Mouse (Mus musculus) kidney, embryonic 14.5 days (tissue): Measurements from ENCODE around the gene Mslnl. TPM values are rescaled to one million over a fixed set of nuclear protein-coding genes. Genes with fewer than 3 reads are reported as not detected.

Experiments
- ATAC-seq: fragments of 200-750 bp; cut with Nextera tagmentation; 2 replicates; pipeline ENCODE4 v1.8.0; 2017; ENCODE audit warnings: moderate number of reproducible peaks, mild to moderate bottlenecking, moderate TSS enrichment, moderate library complexity; ENCODE audit not compliant: low FRiP score, low TSS enrichment
- H3K27ac ChIP-seq: fragments of 300-500 bp; sonication (generic); 2 replicates; pipeline ENCODE4 v1.5.1; 2014; ENCODE audit warnings: low read depth, mild to moderate bottlenecking, low read length, moderate library complexity, mixed read lengths
- H3K27me3 ChIP-seq: fragments of 300-500 bp; sonication (generic); 2 replicates; pipeline ENCODE4 v1.6.1; 2014; ENCODE audit warnings: mild to moderate bottlenecking, low read length; ENCODE audit not compliant: control insufficient read depth, insufficient read depth
- H3K36me3 ChIP-seq: fragments of 300-500 bp; sonication (generic); 2 replicates; pipeline ENCODE4 v1.6.1; 2014; ENCODE audit warnings: low read length, mixed read lengths; ENCODE audit not compliant: control insufficient read depth, insufficient read depth
- H3K4me1 ChIP-seq: fragments of 300-500 bp; sonication (generic); 2 replicates; pipeline ENCODE4 v1.6.1; 2014; ENCODE audit warnings: low read length, mixed read lengths; ENCODE audit not compliant: control insufficient read depth, insufficient read depth
- H3K4me2 ChIP-seq: fragments of 300-500 bp; sonication (generic); replicated peaks from 2 replicates; pipeline ENCODE4 v1.6.1; 2014; ENCODE audit warnings: low read depth, mild to moderate bottlenecking, low read length
- H3K4me3 ChIP-seq: fragments of 300-500 bp; sonication (generic); 2 replicates; pipeline ENCODE4 v1.5.1; 2014; ENCODE audit warnings: mild to moderate bottlenecking, low read length
- H3K9ac ChIP-seq: fragments of 300-500 bp; sonication (generic); 2 replicates; pipeline ENCODE4 v1.6.1; 2014; ENCODE audit warnings: low read depth, mild to moderate bottlenecking, low read length, moderate library complexity
- H3K9me3 ChIP-seq: fragments of 300-500 bp; sonication (generic); 2 replicates; pipeline ENCODE4 v1.6.1; 2016; ENCODE audit warnings: low read length; ENCODE audit not compliant: control insufficient read depth
- WGBS: fragments of 180-500 bp; shearing (Covaris S2); extraction: QIAGEN DNeasy Blood & Tissue Kit; methylation state at CpG from one replicate; pipeline ENCODE4 v1.1.7; 2014; 5-methylcytosine and 5-hydroxymethylcytosine counted together
- polyA plus RNA-seq: library from polyadenylated mRNA; unstranded; fragments of >200 nt; fragmentation: Nextera tagmentation; extraction: Ambion mirVana; gene quantifications from 2 replicates; pipeline ENCODE4 v1.2.1, GENCODE M21; 2014

Mslnl gene
- polyA plus RNA-seq, 1 experiment from 2014 or later, result not detected

- Histone ChIP-seq H3K27ac (no peak within 1 kb of the TSS), H3K4me1 (no peaks in the 10 kb centered on the region; the same call in 1 of the 2 replicates), H3K27me3 (no peaks in the 10 kb centered on the region), H3K4me2 (no peak within 1 kb of the TSS), H3K9ac (no peak within 1 kb of the TSS), H3K4me3 (no peak within 1 kb of the TSS), H3K36me3 (no peaks in the 10 kb centered on the region), H3K9me3 (no peaks in the 10 kb centered on the region)
- WGBS, result 86% methylated on average over 9 of the region's 9 CpGs
- no peak for ATAC-seq
Observed at GRCm38 (mm10) chr17:25754241-25754640, 18.4 kb downstream of the Mslnl start, which contains the start of gene Msln. Gene Msln (minus strand): TSS chr17:25754378.

GRCm38 (mm10) chr17:25755086-25755485, 19.2 kb downstream of the Mslnl start:
- H3K4me2 ChIP-seq, result no peak overlapping the region
- H3K4me3 ChIP-seq, result no peak overlapping the region
- H3K9me3 ChIP-seq, result no peaks in the 10 kb centered on the region
- H3K27ac ChIP-seq, result no peak overlapping the region
- no peaks in the 10 kb centered on the region for H3K27me3 ChIP-seq
- no peaks in the 10 kb centered on the region; the same call in 1 of the 2 replicates for H3K4me1 ChIP-seq
- no peaks in the 10 kb centered on the region for H3K36me3 ChIP-seq
- no peak for ATAC-seq
- no peak overlapping the region for H3K9ac ChIP-seq
- 87% methylated on average over 4 of the region's 4 CpGs for WGBS

- Histone ChIP-seq H3K4me3 (no peak overlapping the region), H3K4me2 (no peak overlapping the region), H3K36me3 (no peaks in the 10 kb centered on the region), H3K27ac (no peak overlapping the region), H3K27me3 (no peaks in the 10 kb centered on the region), H3K9me3 (no peaks in the 10 kb centered on the region), H3K9ac (no peak overlapping the region), H3K4me1 (no peaks in the 10 kb centered on the region; the same call in 1 of the 2 replicates)
- ATAC-seq, result peak; percentile 58
- WGBS, result 28% methylated on average over 4 of the region's 4 CpGs
Observed at GRCm38 (mm10) chr17:25755627-25756377, 20.0 kb downstream of the Mslnl start.

- no peaks in the 10 kb centered on the region for H3K27me3 ChIP-seq
- no peak overlapping the region for H3K27ac ChIP-seq
- WGBS, result 75% methylated on average over 9 of the region's 9 CpGs
- H3K4me3 ChIP-seq, result no peak overlapping the region
- H3K36me3 ChIP-seq, result no peaks in the 10 kb centered on the region
- H3K9ac ChIP-seq, result no peak overlapping the region
- no peaks in the 10 kb centered on the region; the same call in 1 of the 2 replicates for H3K4me1 ChIP-seq
- H3K9me3 ChIP-seq, result no peaks in the 10 kb centered on the region
- no peak overlapping the region for H3K4me2 ChIP-seq
- ATAC-seq, result no peak
Observed at GRCm38 (mm10) chr17:25756378-25757242, 20.8 kb downstream of the Mslnl start.

GRCm38 (mm10) chr17:25757691-25758090, 21.8 kb downstream of the Mslnl start:
- no peaks in the 10 kb centered on the region for H3K27me3 ChIP-seq
- no peak overlapping the region for H3K4me2 ChIP-seq
- no peaks in the 10 kb centered on the region for H3K36me3 ChIP-seq
- no peaks in the 10 kb centered on the region for H3K9me3 ChIP-seq
- WGBS, result 57% methylated on average over 3 of the region's 3 CpGs
- no peak overlapping the region for H3K4me3 ChIP-seq
- H3K27ac ChIP-seq, result no peak overlapping the region
- no peak overlapping the region for H3K9ac ChIP-seq
- ATAC-seq, result no peak
- no peaks in the 10 kb centered on the region; the same call in 1 of the 2 replicates for H3K4me1 ChIP-seq

GRCm38 (mm10) chr17:25760148-25760547, 24.3 kb downstream of the Mslnl start:
- WGBS, result 73% methylated on average over 8 of the region's 8 CpGs
- Histone ChIP-seq H3K4me1 (no peaks in the 10 kb centered on the region; the same call in 1 of the 2 replicates), H3K9me3 (no peaks in the 10 kb centered on the region), H3K36me3 (no peaks in the 10 kb centered on the region), H3K27ac (no peak overlapping the region), H3K27me3 (no peaks in the 10 kb centered on the region), H3K4me3 (no peak overlapping the region), H3K4me2 (no peak overlapping the region), H3K9ac (no peak overlapping the region)
- no peak for ATAC-seq

GRCm38 (mm10) chr17:25761561-25761970, 25.7 kb downstream of the Mslnl start:
- Histone ChIP-seq H3K4me2 (no peak overlapping the region), H3K4me3 (no peak overlapping the region), H3K9ac (no peak overlapping the region), H3K27me3 (no peaks in the 10 kb centered on the region), H3K36me3 (no peaks in the 10 kb centered on the region), H3K9me3 (no peaks in the 10 kb centered on the region), H3K4me1 (no peaks in the 10 kb centered on the region), H3K27ac (no peak overlapping the region)
- WGBS, result 61% methylated on average over 4 of the region's 4 CpGs
- ATAC-seq, result no peak

GRCm38 (mm10) chr17:25762591-25762990, 26.7 kb downstream of the Mslnl start:
- no peak overlapping the region for H3K4me2 ChIP-seq
- no peak overlapping the region for H3K27ac ChIP-seq
- H3K9me3 ChIP-seq, result no peaks in the 10 kb centered on the region
- WGBS, result 34% methylated on average over 3 of the region's 3 CpGs
- H3K4me1 ChIP-seq, result no peaks in the 10 kb centered on the region
- H3K9ac ChIP-seq, result no peak overlapping the region
- no peaks in the 10 kb centered on the region for H3K27me3 ChIP-seq
- ATAC-seq, result no peak
- no peak overlapping the region for H3K4me3 ChIP-seq
- no peaks in the 10 kb centered on the region for H3K36me3 ChIP-seq

GRCm38 (mm10) chr17:25765886-25766285, 30.0 kb downstream of the Mslnl start:
- Histone ChIP-seq H3K36me3 (no peaks in the 10 kb centered on the region), H3K27me3 (no peaks in the 10 kb centered on the region), H3K9me3 (no peaks in the 10 kb centered on the region), H3K27ac (no peak overlapping the region), H3K4me1 (no peaks in the 10 kb centered on the region), H3K4me3 (no peak overlapping the region), H3K9ac (no peak overlapping the region), H3K4me2 (no peak overlapping the region)
- WGBS, result 46% methylated on average over 5 of the region's 5 CpGs
- ATAC-seq, result no peak
